Mouse (Mus musculus): Measurements from ENCODE around the gene Wdr64.

- TF ChIP-seq GATA1 (IDR thresholded peaks at IDR 0.05; ENCODE audit: low read length) (no peak), TAL1 (IDR thresholded peaks at IDR 0.05; ENCODE audit: low read length) (no peak)
Measured at GRCm38 (mm10) chr1:175677459-175677858, 20.9 kb upstream of the Wdr64 start.
